Mouse (Mus musculus) forebrain, embryonic 11.5 days (tissue): ENCODE results near the gene Mroh2a. TPM values are rescaled to one million over a fixed set of nuclear protein-coding genes. Genes with fewer than 3 reads are reported as not detected.

ENCODE experiments used
- ATAC-seq: fragments of 200-750 bp; cut with Nextera tagmentation; replicated peaks from 2 replicates; pipeline ENCODE4 v1.8.0; 2017; ENCODE audit warnings: moderate TSS enrichment; ENCODE audit not compliant: low FRiP score
- DNase-seq: peaks from one replicate; pipeline ENCODE4 v3.0.0-alpha.2; 2017; ENCODE audit warnings: low spot score
- H3K27ac ChIP-seq: fragments of 300-500 bp; sonication (generic); 2 replicates; pipeline ENCODE4 v1.5.1; 2014; ENCODE audit warnings: low read depth, low read length
- H3K27me3 ChIP-seq: fragments of 300-500 bp; sonication (generic); 2 replicates; pipeline ENCODE4 v1.6.1; 2014; ENCODE audit warnings: mild to moderate bottlenecking, low read length, mixed read lengths; ENCODE audit not compliant: control insufficient read depth, insufficient read depth
- H3K36me3 ChIP-seq: fragments of 300-500 bp; sonication (generic); 2 replicates; pipeline ENCODE4 v1.6.1; 2014; ENCODE audit warnings: mild to moderate bottlenecking, low read length, moderate library complexity, mixed read lengths; ENCODE audit not compliant: control insufficient read depth, insufficient read depth
- H3K4me1 ChIP-seq: fragments of 300-500 bp; sonication (generic); replicated peaks from 2 replicates; pipeline ENCODE4 v1.6.1; 2014; ENCODE audit warnings: low read length, mixed read lengths; ENCODE audit not compliant: control insufficient read depth, insufficient read depth
- H3K4me2 ChIP-seq: fragments of 300-500 bp; sonication (generic); 2 replicates; pipeline ENCODE4 v1.6.1; 2014; ENCODE audit warnings: low read depth, mild to moderate bottlenecking, low read length, moderate library complexity, mixed read lengths; ENCODE audit not compliant: severe bottlenecking
- H3K4me3 ChIP-seq: fragments of 300-500 bp; sonication (generic); 2 replicates; pipeline ENCODE4 v1.5.1; 2014; ENCODE audit warnings: low read depth, low read length
- H3K9ac ChIP-seq: fragments of 300-500 bp; sonication (generic); 2 replicates; pipeline ENCODE4 v1.6.1; 2014; ENCODE audit warnings: low read length
- H3K9me3 ChIP-seq: fragments of 300-500 bp; sonication (generic); 2 replicates; pipeline ENCODE4 v1.6.1; 2016; ENCODE audit warnings: low read length, mixed read lengths; ENCODE audit not compliant: control insufficient read depth
- WGBS: fragments of 180-500 bp; shearing (Covaris S2); extraction: QIAGEN DNeasy Blood & Tissue Kit; methylation state at CpG from one replicate; pipeline ENCODE4 v1.1.7; 2014; 5-methylcytosine and 5-hydroxymethylcytosine counted together
- polyA plus RNA-seq: library from polyadenylated mRNA; unstranded; fragments of >200 nt; fragmentation: Nextera tagmentation; extraction: Ambion mirVana; gene quantifications from 2 replicates; pipeline ENCODE4 v1.2.1, GENCODE M21; 2014

Gene Mroh2a
- polyA plus RNA-seq, 1 experiment from 2014 or later = 2.5 TPM

GRCm38 (mm10) chr1:88261706-88262105 lies 34.9 kb downstream of the Mroh2a start:
- Histone ChIP-seq H3K9me3 (peaks cover 30% of the 10 kb centered on the region), H3K36me3 (peaks cover 64% of the 10 kb centered on the region), H3K4me2 (no peak overlapping the region), H3K27me3 (no peaks in the 10 kb centered on the region), H3K4me1 (no peaks in the 10 kb centered on the region), H3K9ac (no peak overlapping the region), H3K27ac (no peak overlapping the region), H3K4me3 (no peak overlapping the region)
- no peak for DNase-seq
- no peak for ATAC-seq
- WGBS = 86% methylated on average over 7 of the region's 7 CpGs

GRCm38 (mm10) chr1:88262255-88262654 lies 35.5 kb downstream of the Mroh2a start:
- Histone ChIP-seq H3K4me1 (no peaks in the 10 kb centered on the region), H3K27me3 (no peaks in the 10 kb centered on the region), H3K36me3 (peaks cover 69% of the 10 kb centered on the region), H3K4me3 (no peak overlapping the region), H3K9me3 (peaks cover 25% of the 10 kb centered on the region), H3K4me2 (no peak overlapping the region), H3K27ac (no peak overlapping the region), H3K9ac (no peak overlapping the region)
- ATAC-seq (no peak), DNase-seq (no peak)
- 89% methylated on average over 4 of the region's 4 CpGs for WGBS

GRCm38 (mm10) chr1:88262961-88263360 lies 36.2 kb downstream of the Mroh2a start:
- H3K9me3 ChIP-seq = peaks cover 18% of the 10 kb centered on the region
- ATAC-seq = no peak
- H3K36me3 ChIP-seq = peaks cover 76% of the 10 kb centered on the region
- no peaks in the 10 kb centered on the region for H3K27me3 ChIP-seq
- no peak overlapping the region for H3K27ac ChIP-seq
- H3K4me2 ChIP-seq = no peak overlapping the region
- DNase-seq = no peak
- H3K9ac ChIP-seq = no peak overlapping the region
- no peaks in the 10 kb centered on the region for H3K4me1 ChIP-seq
- 79% methylated on average over 6 of the region's 6 CpGs for WGBS
- no peak overlapping the region for H3K4me3 ChIP-seq

GRCm38 (mm10) chr1:88263778-88264177 lies 37.0 kb downstream of the Mroh2a start:
- H3K4me3 ChIP-seq = no peak overlapping the region
- H3K9me3 ChIP-seq = peaks cover 15% of the 10 kb centered on the region
- 90% methylated on average over 5 of the region's 5 CpGs for WGBS
- peaks cover 84% of the 10 kb centered on the region for H3K36me3 ChIP-seq
- H3K4me2 ChIP-seq = no peak overlapping the region
- H3K9ac ChIP-seq = no peak overlapping the region
- no peak overlapping the region for H3K27ac ChIP-seq
- no peaks in the 10 kb centered on the region for H3K27me3 ChIP-seq
- ATAC-seq (no peak), DNase-seq (no peak)
- H3K4me1 ChIP-seq = no peaks in the 10 kb centered on the region

- no peaks in the 10 kb centered on the region for H3K4me1 ChIP-seq
- H3K27ac ChIP-seq = no peak overlapping the region
- no peak overlapping the region for H3K4me3 ChIP-seq
- no peak overlapping the region for H3K4me2 ChIP-seq
- ATAC-seq = no peak
- peaks cover 90% of the 10 kb centered on the region for H3K36me3 ChIP-seq
- H3K9me3 ChIP-seq = peaks cover 12% of the 10 kb centered on the region
- 89% methylated on average over 7 of the region's 7 CpGs for WGBS
- no peaks in the 10 kb centered on the region for H3K27me3 ChIP-seq
- no peak for DNase-seq
- no peak overlapping the region for H3K9ac ChIP-seq
Observed at GRCm38 (mm10) chr1:88264237-88264868, 37.6 kb downstream of the Mroh2a start.

DNA sequence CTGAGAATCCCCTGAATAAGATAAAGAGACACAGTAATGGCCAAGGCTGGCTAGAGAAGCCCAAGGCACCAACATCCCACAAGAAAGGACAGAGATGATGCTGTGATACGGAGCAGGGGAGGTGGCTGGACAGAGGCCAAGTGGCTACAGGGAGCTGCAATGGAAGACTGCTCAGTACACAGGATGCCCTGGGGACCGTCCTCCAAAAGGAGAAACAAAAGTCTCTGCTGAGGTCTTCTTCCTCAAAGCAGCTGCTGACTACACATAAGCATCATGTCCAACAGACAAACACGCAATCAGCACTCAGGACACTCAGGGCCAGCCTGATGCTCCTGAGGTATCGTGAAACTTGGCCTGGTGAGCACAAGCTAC lies 38.1 kb downstream of the Mroh2a start:
- Histone ChIP-seq H3K4me2 (no peak overlapping the region), H3K9me3 (peaks cover 12% of the 10 kb centered on the region), H3K27ac (no peak overlapping the region), H3K4me3 (no peak overlapping the region), H3K4me1 (no peaks in the 10 kb centered on the region), H3K9ac (no peak overlapping the region), H3K36me3 (peaks cover 92% of the 10 kb centered on the region), H3K27me3 (no peaks in the 10 kb centered on the region)
- 79% methylated on average over 4 of the region's 4 CpGs for WGBS
- ATAC-seq (no peak), DNase-seq (no peak)

DNA sequence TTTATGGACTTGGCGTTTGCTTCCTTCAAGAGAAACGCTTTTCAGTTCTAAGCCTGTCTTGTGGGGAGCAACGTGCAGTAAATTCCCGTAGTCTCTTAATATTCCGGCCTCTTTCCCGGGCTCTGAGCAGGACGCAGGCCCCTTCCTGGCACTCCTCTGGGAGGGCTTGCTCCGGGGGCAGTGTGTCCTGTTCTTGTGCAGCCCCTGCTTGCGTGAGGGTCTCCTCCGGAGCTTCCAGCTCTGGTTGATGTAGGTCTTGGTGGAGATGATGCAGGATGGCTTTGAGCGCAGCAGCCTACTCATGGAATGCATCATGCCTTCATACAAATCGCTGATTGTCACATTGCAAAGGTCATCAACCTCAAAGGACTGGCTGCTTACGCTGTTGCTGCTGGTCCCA lies 39.3 kb downstream of the Mroh2a start:
- no peaks in the 10 kb centered on the region for H3K27me3 ChIP-seq
- H3K4me3 ChIP-seq = no peak overlapping the region
- DNase-seq = no peak
- H3K4me1 ChIP-seq = no peaks in the 10 kb centered on the region
- peaks cover 3% of the 10 kb centered on the region; the same call in 1 of the 2 replicates for H3K9me3 ChIP-seq
- H3K36me3 ChIP-seq = peaks cover 89% of the 10 kb centered on the region
- H3K4me2 ChIP-seq = no peak overlapping the region
- no peak overlapping the region for H3K9ac ChIP-seq
- 90% methylated on average over 13 of the region's 13 CpGs for WGBS
- ATAC-seq = no peak
- H3K27ac ChIP-seq = no peak overlapping the region

DNA sequence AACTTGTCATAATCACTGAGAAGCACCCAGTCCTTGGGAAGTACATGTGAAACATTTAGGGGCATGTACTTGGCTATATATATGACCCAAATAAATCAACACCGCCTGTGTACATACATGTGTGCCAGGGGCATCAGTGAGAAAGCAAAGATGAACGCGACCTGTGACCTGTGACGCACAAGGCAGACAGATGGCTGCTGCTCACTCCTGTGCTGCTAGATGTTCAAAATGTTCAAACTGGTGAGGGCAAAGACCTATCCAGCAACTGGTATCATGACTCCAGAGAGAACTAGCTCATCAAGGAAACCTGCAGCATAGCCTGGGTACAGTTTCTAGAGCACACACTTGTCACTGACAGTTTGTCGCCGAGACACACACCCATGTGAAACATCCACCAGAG lies 40.7 kb downstream of the Mroh2a start:
- WGBS = 94% methylated on average over 6 of the region's 6 CpGs
- ATAC-seq (0 out of 2 replicates have a peak, but pooled peaks have one; percentile 1), DNase-seq (no peak)
- Histone ChIP-seq H3K4me1 (no peaks in the 10 kb centered on the region), H3K9me3 (peaks cover 3% of the 10 kb centered on the region; the same call in 1 of the 2 replicates), H3K4me2 (no peak overlapping the region), H3K27ac (no peak overlapping the region), H3K27me3 (no peaks in the 10 kb centered on the region), H3K9ac (no peak overlapping the region), H3K4me3 (no peak overlapping the region), H3K36me3 (peaks cover 86% of the 10 kb centered on the region)

DNA sequence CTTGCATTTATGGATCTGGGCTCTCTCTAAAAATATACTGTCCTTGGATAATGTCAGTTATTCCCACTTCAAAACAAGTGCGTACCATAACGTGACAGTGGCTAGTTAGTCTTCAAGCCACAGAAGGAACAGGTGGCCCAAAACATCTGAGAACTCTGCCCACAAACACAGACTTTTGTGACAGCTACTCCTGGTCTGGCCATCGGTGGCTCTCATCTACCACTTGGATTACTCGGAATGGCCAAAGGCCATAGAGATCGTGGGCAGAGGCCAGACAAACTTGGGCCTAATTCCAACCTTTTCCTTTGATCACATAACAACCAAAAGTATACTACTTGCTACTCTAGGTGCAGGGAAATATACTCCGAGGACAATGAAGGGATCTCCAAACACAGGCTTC lies 41.3 kb downstream of the Mroh2a start:
- peaks cover 3% of the 10 kb centered on the region; the same call in 1 of the 2 replicates for H3K9me3 ChIP-seq
- H3K27me3 ChIP-seq = no peaks in the 10 kb centered on the region
- DNase-seq (no peak), ATAC-seq (no peak)
- no peak overlapping the region for H3K9ac ChIP-seq
- peaks cover 84% of the 10 kb centered on the region for H3K36me3 ChIP-seq
- no peak overlapping the region for H3K27ac ChIP-seq
- H3K4me1 ChIP-seq = no peaks in the 10 kb centered on the region
- no peak overlapping the region for H3K4me2 ChIP-seq
- WGBS = 84% methylated on average over 6 of the region's 6 CpGs
- H3K4me3 ChIP-seq = no peak overlapping the region
